Mouse (Mus musculus) hindbrain, embryonic 14.5 days (tissue): ENCODE data around the gene Wwox. TPM values are rescaled to one million over a fixed set of nuclear protein-coding genes. Genes with fewer than 3 reads are reported as not detected.
A peak's percentile ranks its signal among the peaks of the same experiment; 100 is the strongest.

Experiments used
- ATAC-seq: fragments of 200-750 bp; cut with Nextera tagmentation; 2 replicates; pipeline ENCODE4 v1.8.0; 2017; ENCODE audit warnings: moderate number of reproducible peaks, mild to moderate bottlenecking, moderate TSS enrichment, moderate library complexity; ENCODE audit not compliant: low FRiP score
- DNase-seq: peaks from one replicate; pipeline ENCODE4 v3.0.0-alpha.2; 2015; ENCODE audit warnings: low spot score
- H3K27ac ChIP-seq: fragments of 300-500 bp; sonication (generic); 2 replicates; pipeline ENCODE4 v1.5.1; 2014; ENCODE audit warnings: mild to moderate bottlenecking, moderate library complexity
- H3K27me3 ChIP-seq: fragments of 300-500 bp; sonication (generic); 2 replicates; pipeline ENCODE4 v1.6.1; 2014; ENCODE audit warnings: mild to moderate bottlenecking, low read length, mixed read lengths; ENCODE audit not compliant: control insufficient read depth, insufficient read depth
- H3K36me3 ChIP-seq: fragments of 300-500 bp; sonication (generic); replicated peaks from 2 replicates; pipeline ENCODE4 v1.6.1; 2014; ENCODE audit not compliant: control insufficient read depth, insufficient read depth
- H3K4me1 ChIP-seq: fragments of 300-500 bp; sonication (generic); replicated peaks from 2 replicates; pipeline ENCODE4 v1.6.1; 2014; ENCODE audit warnings: antibody characterized with exemption, low read length, mixed read lengths; ENCODE audit not compliant: control insufficient read depth, insufficient read depth
- H3K4me2 ChIP-seq: fragments of 300-500 bp; sonication (generic); replicated peaks from 2 replicates; pipeline ENCODE4 v1.6.1; 2014; ENCODE audit warnings: mild to moderate bottlenecking, moderate library complexity
- H3K4me3 ChIP-seq: fragments of 300-500 bp; sonication (generic); replicated peaks from 2 replicates; pipeline ENCODE4 v1.5.1; 2014; ENCODE audit warnings: mild to moderate bottlenecking, low read length
- H3K9ac ChIP-seq: fragments of 300-500 bp; sonication (generic); 2 replicates; pipeline ENCODE4 v1.6.1; 2014
- H3K9me3 ChIP-seq: fragments of 300-500 bp; sonication (generic); 2 replicates; pipeline ENCODE4 v1.6.1; 2016; ENCODE audit warnings: low read length; ENCODE audit not compliant: control insufficient read depth
- WGBS: fragments of 180-500 bp; shearing (Covaris S2); extraction: QIAGEN DNeasy Blood & Tissue Kit; methylation state at CpG from one replicate; pipeline ENCODE4 v1.1.7; 2014; 5-methylcytosine and 5-hydroxymethylcytosine counted together
- polyA plus RNA-seq: library from polyadenylated mRNA; unstranded; fragments of >200 nt; fragmentation: Nextera tagmentation; extraction: Ambion mirVana; gene quantifications from 2 replicates; pipeline ENCODE4 v1.2.1, GENCODE M21; 2014

Gene Wwox
- polyA plus RNA-seq, 1 experiment from 2014 or later, result 12.7 TPM

GRCm38 (mm10) chr8:114902584-114902983, 463.1 kb downstream of the Wwox start:
- DNase-seq (no peak), ATAC-seq (no peak)
- H3K4me2 ChIP-seq, result no peak overlapping the region
- H3K9ac ChIP-seq, result no peak overlapping the region
- WGBS, result 80% methylated on average over 5 of the region's 5 CpGs
- no peak overlapping the region for H3K4me3 ChIP-seq
- H3K9me3 ChIP-seq, result no peaks in the 10 kb centered on the region
- no peaks in the 10 kb centered on the region for H3K36me3 ChIP-seq
- H3K27me3 ChIP-seq, result no peaks in the 10 kb centered on the region
- H3K4me1 ChIP-seq, result peaks cover 18% of the 10 kb centered on the region; the same call in 1 of the 2 replicates
- no peak overlapping the region for H3K27ac ChIP-seq

- 72% methylated on average over 8 of the region's 8 CpGs for WGBS
- H3K27me3 ChIP-seq, result no peaks in the 10 kb centered on the region
- ATAC-seq, result no peak
- no peak overlapping the region for H3K4me3 ChIP-seq
- no peak overlapping the region for H3K9ac ChIP-seq
- peaks cover 20% of the 10 kb centered on the region for H3K4me1 ChIP-seq
- H3K4me2 ChIP-seq, result no peak overlapping the region
- no peak for DNase-seq
- no peaks in the 10 kb centered on the region for H3K36me3 ChIP-seq
- no peaks in the 10 kb centered on the region for H3K9me3 ChIP-seq
- H3K27ac ChIP-seq, result no peak overlapping the region
Measured at GRCm38 (mm10) chr8:114908086-114908485, 468.6 kb downstream of the Wwox start.

- Histone ChIP-seq H3K4me3 (no peak overlapping the region), H3K36me3 (no peaks in the 10 kb centered on the region), H3K9ac (no peak overlapping the region), H3K9me3 (no peaks in the 10 kb centered on the region), H3K27me3 (no peaks in the 10 kb centered on the region), H3K4me2 (no peak overlapping the region), H3K4me1 (peaks cover 20% of the 10 kb centered on the region), H3K27ac (no peak overlapping the region)
- 85% methylated on average over 7 of the region's 7 CpGs for WGBS
- no peak for ATAC-seq
- no peak for DNase-seq
Measured at GRCm38 (mm10) chr8:114908589-114908988, 469.1 kb downstream of the Wwox start.

GRCm38 (mm10) chr8:114909146-114909545, 469.7 kb downstream of the Wwox start:
- Histone ChIP-seq H3K9ac (no peak overlapping the region), H3K9me3 (no peaks in the 10 kb centered on the region), H3K27me3 (no peaks in the 10 kb centered on the region), H3K4me2 (no peak overlapping the region), H3K36me3 (no peaks in the 10 kb centered on the region), H3K27ac (no peak overlapping the region), H3K4me1 (peaks cover 20% of the 10 kb centered on the region), H3K4me3 (no peak overlapping the region)
- DNase-seq (no peak), ATAC-seq (no peak)
- WGBS, result 69% methylated on average over 9 of the region's 9 CpGs

GRCm38 (mm10) chr8:114911031-114911580, 471.7 kb downstream of the Wwox start:
- ATAC-seq, result no peak

GRCm38 (mm10) chr8:114923629-114924028, 484.2 kb downstream of the Wwox start:
- H3K9me3 ChIP-seq, result no peaks in the 10 kb centered on the region
- H3K36me3 ChIP-seq, result no peaks in the 10 kb centered on the region
- no peak overlapping the region for H3K9ac ChIP-seq
- ATAC-seq (no peak), DNase-seq (no peak)
- no peak overlapping the region for H3K4me3 ChIP-seq
- H3K27me3 ChIP-seq, result no peaks in the 10 kb centered on the region
- H3K4me1 ChIP-seq, result no peaks in the 10 kb centered on the region
- 72% methylated on average over 7 of the region's 7 CpGs for WGBS
- H3K27ac ChIP-seq, result no peak overlapping the region
- H3K4me2 ChIP-seq, result no peak overlapping the region

More at GRCm38 (mm10) chr8:114911031-114911580, 471.7 kb downstream of the Wwox start:
- no peaks in the 10 kb centered on the region for H3K9me3 ChIP-seq
- DNase-seq, result no peak
- H3K36me3 ChIP-seq, result no peaks in the 10 kb centered on the region
- peaks cover 20% of the 10 kb centered on the region for H3K4me1 ChIP-seq
- H3K4me3 ChIP-seq, result no peak overlapping the region
- H3K4me2 ChIP-seq, result peak overlapping the region; percentile 44
- peak overlapping the region; percentile 25; the same call in 1 of the 2 replicates for H3K9ac ChIP-seq
- WGBS, result 17% methylated on average over 17 of the region's 17 CpGs
- H3K27ac ChIP-seq, result no peak overlapping the region
- no peaks in the 10 kb centered on the region for H3K27me3 ChIP-seq

- no peaks in the 10 kb centered on the region for H3K36me3 ChIP-seq
- H3K9ac ChIP-seq, result no peak overlapping the region
- no peak for ATAC-seq
- WGBS, result 81% methylated on average over 8 of the region's 8 CpGs
- H3K27me3 ChIP-seq, result 0 out of 2 replicates have a peak, but pooled peaks cover 3% of the 10 kb centered on the region
- H3K27ac ChIP-seq, result no peak overlapping the region
- H3K4me3 ChIP-seq, result no peak overlapping the region
- H3K4me1 ChIP-seq, result peaks cover 5% of the 10 kb centered on the region; the same call in 1 of the 2 replicates
- H3K9me3 ChIP-seq, result no peaks in the 10 kb centered on the region
- DNase-seq, result no peak
- no peak overlapping the region for H3K4me2 ChIP-seq
Measured at GRCm38 (mm10) chr8:114927412-114927811, 488.0 kb downstream of the Wwox start.

- H3K4me1 ChIP-seq, result peaks cover 5% of the 10 kb centered on the region; the same call in 1 of the 2 replicates
- H3K4me2 ChIP-seq, result no peak overlapping the region
- H3K9me3 ChIP-seq, result no peaks in the 10 kb centered on the region
- DNase-seq, result no peak
- H3K9ac ChIP-seq, result no peak overlapping the region
- 88% methylated on average over 4 of the region's 4 CpGs for WGBS
- 0 out of 2 replicates have a peak, but pooled peaks cover 3% of the 10 kb centered on the region for H3K27me3 ChIP-seq
- ATAC-seq, result no peak
- no peak overlapping the region for H3K27ac ChIP-seq
- H3K4me3 ChIP-seq, result no peak overlapping the region
- no peaks in the 10 kb centered on the region for H3K36me3 ChIP-seq
Measured at GRCm38 (mm10) chr8:114927917-114928316, 488.5 kb downstream of the Wwox start.

GRCm38 (mm10) chr8:114929597-114929996, 490.1 kb downstream of the Wwox start:
- Histone ChIP-seq H3K4me3 (no peak overlapping the region), H3K9ac (no peak overlapping the region), H3K27ac (no peak overlapping the region), H3K27me3 (0 out of 2 replicates have a peak, but pooled peaks cover 3% of the 10 kb centered on the region), H3K4me2 (no peak overlapping the region), H3K9me3 (no peaks in the 10 kb centered on the region), H3K4me1 (peaks cover 5% of the 10 kb centered on the region; the same call in 1 of the 2 replicates), H3K36me3 (no peaks in the 10 kb centered on the region)
- ATAC-seq (no peak), DNase-seq (no peak)
- 95% methylated on average over 4 of the region's 4 CpGs for WGBS
